Comparison of ENCODE assay signal across 8 mouse cellular contexts in the genomic region with DNA sequence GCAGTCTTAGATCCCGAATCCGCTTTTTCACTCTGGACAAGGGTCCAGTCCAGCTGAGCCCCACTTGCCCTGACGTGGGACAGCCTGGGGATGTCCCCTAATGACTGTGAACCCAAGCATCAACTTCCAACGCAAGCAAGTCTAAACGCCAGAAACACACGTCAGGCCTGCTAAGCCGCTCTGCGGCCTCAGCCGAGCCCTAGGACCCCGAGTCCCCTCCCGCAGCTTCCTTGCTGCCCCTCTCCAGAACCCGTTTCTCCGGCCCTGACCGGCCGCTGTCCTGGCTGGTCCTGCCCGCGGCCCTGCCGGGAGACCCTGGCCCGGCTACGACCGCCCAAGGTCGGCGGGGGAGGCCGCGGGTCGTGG. TPM values are rescaled to one million over a fixed set of nuclear protein-coding genes. Genes with fewer than 3 reads are reported as not detected.
DNase-seq lines count a peak whose midpoint lies in the region; ATAC-seq and TF ChIP-seq lines count a peak whose summit lies in the region.

No protein-coding gene starts in this region.

- H3K27ac ChIP-seq in left cerebral cortex, adult 2 months = peak overlapping the region; percentile 95
- peak overlapping the region; percentile 86; the same call in 1 of the 2 replicates for H3K27ac ChIP-seq in bone marrow, adult 2 months (ENCODE audit: control insufficient read depth, insufficient read depth, low read depth, low read length, poor library complexity)
- peak overlapping the region; percentile 84 for H3K27ac ChIP-seq in liver, adult 2 months (replicated peaks; ENCODE audit: insufficient read depth, low read depth, low read length)
- H3K27ac ChIP-seq in neural tube, embryonic 15.5 days (replicated peaks) = peak overlapping the region; percentile 85

- peak overlapping the region; percentile 88 for H3K4me2 ChIP-seq in neural tube, embryonic 15.5 days

- H3K79me2 ChIP-seq in liver, adult 2 months (ENCODE audit: control insufficient read depth, insufficient read depth, low read length) = peaks cover 15% of the 10 kb centered on the region; the same call in 1 of the 2 replicates

- TF ChIP-seq POLR2A in bone marrow, adult 2 months (IDR thresholded peaks at IDR 0.05; ENCODE audit: borderline replicate concordance, control insufficient read depth, low read depth, low read length) = no peak
- no peak for TF ChIP-seq POLR2A in liver, adult 2 months (IDR thresholded peaks at IDR 0.05; ENCODE audit: extremely low read depth, insufficient read depth, low read length)

- no peaks in the 10 kb centered on the region for H3K36me3 ChIP-seq in liver, adult 2 months (ENCODE audit: control insufficient read depth, insufficient read depth, low read length)
- H3K36me3 ChIP-seq in neural tube, embryonic 15.5 days = no peaks in the 10 kb centered on the region

- no peaks in the 10 kb centered on the region for H3K4me1 ChIP-seq in bone marrow, adult 2 months (ENCODE audit: control insufficient read depth, insufficient read depth, low read length)
- H3K4me1 ChIP-seq in liver, adult 2 months (ENCODE audit: control insufficient read depth, insufficient read depth, low read length) = peaks cover 13% of the 10 kb centered on the region
- H3K4me1 ChIP-seq in neural tube, embryonic 15.5 days = peaks cover 7% of the 10 kb centered on the region

- intact Hi-C loops in left cerebral cortex, adult 2 months (cut with DNase I) = loop anchor here (2.0 kb wide), 1 partner anchor 48 kb away; a partner anchor contains a TSS

- peak overlapping the region; percentile 90 for H3K9ac ChIP-seq in liver, adult 2 months (ENCODE audit: low read depth, low read length)
- H3K9ac ChIP-seq in neural tube, embryonic 15.5 days (replicated peaks) = peak overlapping the region; percentile 95

- peak; percentile 28; the same call in 1 of the 2 replicates for ATAC-seq in granulocyte monocyte progenitor cell, adult 5-6 weeks (replicated peaks; ENCODE audit: poor library complexity, severe bottlenecking)
- peak; percentile 77 for ATAC-seq in neural tube, embryonic 15.5 days (ENCODE audit: low FRiP score)
- no peak for ATAC-seq in megakaryocyte-erythroid progenitor cell, adult 5-6 weeks (replicated peaks; ENCODE audit: low FRiP score, low TSS enrichment, poor library complexity, severe bottlenecking)

- 1% methylated on average over 26 of the region's 26 CpGs for WGBS in bone marrow, adult 2 months
- WGBS in liver, adult 2 months = 1% methylated on average over 26 of the region's 26 CpGs
- WGBS in neural tube, embryonic 15.5 days = under 1% methylated on average over 26 of the region's 26 CpGs

- H3K9me3 ChIP-seq in neural tube, embryonic 15.5 days (replicated peaks) = no peaks in the 10 kb centered on the region

- no peak for TF ChIP-seq CTCF in left cerebral cortex, adult 2 months (IDR thresholded peaks at IDR 0.05)
- no peak for TF ChIP-seq CTCF in bone marrow, adult 2 months (IDR thresholded peaks at IDR 0.05; ENCODE audit: control insufficient read depth, insufficient read depth, low read length)
- TF ChIP-seq CTCF in liver, adult 2 months (IDR thresholded peaks at IDR 0.05; ENCODE audit: low read depth, low read length) = no peak

- DNase-seq in left cerebral cortex, adult 2 months (ENCODE audit: extremely low spot score in 1 of 2, low spot score in 2 of 2) = peak in 1 of 2 experiments; percentile 30
- DNase-seq in left cerebral cortex, adult 11 months (ENCODE audit: low spot score) = no peak
- DNase-seq in liver, adult 2 months (ENCODE audit: extremely low read depth, low read depth, low spot score) = no peak
- no peak for DNase-seq in layer of hippocampus, postnatal 14 days (ENCODE audit: low spot score in 2 of 2)

- peak overlapping the region; percentile 97 for H3K4me3 ChIP-seq in left cerebral cortex, adult 2 months
- peak overlapping the region; percentile 75 for H3K4me3 ChIP-seq in bone marrow, adult 2 months (replicated peaks; ENCODE audit: control insufficient read depth, low read depth, low read length)
- H3K4me3 ChIP-seq in liver, adult 2 months (ENCODE audit: insufficient read depth, low read depth, low read length) = peak overlapping the region; percentile 79
- H3K4me3 ChIP-seq in neural tube, embryonic 15.5 days (replicated peaks) = peak overlapping the region; percentile 91

- no peaks in the 10 kb centered on the region for H3K27me3 ChIP-seq in liver, adult 2 months (ENCODE audit: control insufficient read depth, insufficient read depth, low read length)
- no peaks in the 10 kb centered on the region for H3K27me3 ChIP-seq in neural tube, embryonic 15.5 days (replicated peaks)

RNA-seq across cellular contexts. Expression of a gene that starts 21.6 kb away (rescaled TPM):
- 10 to 100 TPM; 67.7 to 71.0 TPM for total RNA-seq in left cerebral cortex, adult 2 months (2021)
- 4.8 and 6.3 TPM in 2 replicates for polyA plus RNA-seq in bone marrow, adult 2 months (2011; ENCODE audit: insufficient read depth, insufficient read length, low replicate concordance, missing spikeins)
- total RNA-seq in granulocyte monocyte progenitor cell, adult 5-6 weeks (2014; fragmentation: Nextera tagmentation) = 4.7 and 6.4 TPM in 2 replicates
- total RNA-seq in granulocyte monocyte progenitor cell, adult 5-6 weeks (2017) = 6.5 TPM in 2 replicates
- total RNA-seq in liver, adult 2 months (2014; rRNA removed) = 9.5 and 12.3 TPM in 2 replicates
- 15.2 and 16.8 TPM in 2 replicates for polyA plus RNA-seq in liver, adult 2 months (2012; rRNA removed)
- 33.0 and 34.1 TPM in 2 replicates for polyA plus RNA-seq in neural tube, embryonic 15.5 days (2015; fragmentation: Nextera tagmentation; extraction: Ambion mirVana)
- 10 to 100 TPM; 54.2 to 67.8 TPM for total RNA-seq in layer of hippocampus, postnatal 14 days (2021)
- total RNA-seq in megakaryocyte-erythroid progenitor cell, adult 5-6 weeks (2014; fragmentation: Nextera tagmentation) = 6.8 and 12.1 TPM in 2 replicates
- 5.9 and 7.8 TPM in 2 replicates for total RNA-seq in megakaryocyte-erythroid progenitor cell, adult 5-6 weeks (2017)

RNA-seq across cellular contexts. Expression of a gene that starts 25.1 kb away (rescaled TPM):
- 10 to 100 TPM; 54.9 to 67.2 TPM for total RNA-seq in left cerebral cortex, adult 2 months (2021)
- 28.2 and 49.7 TPM in 2 replicates for polyA plus RNA-seq in bone marrow, adult 2 months (2011; ENCODE audit: insufficient read depth, insufficient read length, low replicate concordance, missing spikeins)
- total RNA-seq in granulocyte monocyte progenitor cell, adult 5-6 weeks (2014; fragmentation: Nextera tagmentation) = 65.7 and 68.3 TPM in 2 replicates
- total RNA-seq in granulocyte monocyte progenitor cell, adult 5-6 weeks (2017) = 58.6 and 67.0 TPM in 2 replicates
- 90.7 and 107 TPM in 2 replicates for total RNA-seq in liver, adult 2 months (2014; rRNA removed)
- polyA plus RNA-seq in liver, adult 2 months (2012; rRNA removed) = 269 and 290 TPM in 2 replicates
- polyA plus RNA-seq in neural tube, embryonic 15.5 days (2015; fragmentation: Nextera tagmentation; extraction: Ambion mirVana) = 197 and 206 TPM in 2 replicates
- total RNA-seq in layer of hippocampus, postnatal 14 days (2021) = 10 to 100 TPM; 73.1 to 76.8 TPM
- 128 and 195 TPM in 2 replicates for total RNA-seq in megakaryocyte-erythroid progenitor cell, adult 5-6 weeks (2014; fragmentation: Nextera tagmentation)
- 72.1 and 95.9 TPM in 2 replicates for total RNA-seq in megakaryocyte-erythroid progenitor cell, adult 5-6 weeks (2017)

RNA-seq across cellular contexts. Expression of a gene that starts 47.7 kb away (rescaled TPM):
- 10 to 100 TPM; 68.0 to 68.4 TPM for total RNA-seq in left cerebral cortex, adult 2 months (2021)
- polyA plus RNA-seq in bone marrow, adult 2 months (2011; ENCODE audit: insufficient read depth, insufficient read length, low replicate concordance, missing spikeins) = 48.8 and 72.4 TPM in 2 replicates
- total RNA-seq in granulocyte monocyte progenitor cell, adult 5-6 weeks (2014; fragmentation: Nextera tagmentation) = 56.5 and 61.6 TPM in 2 replicates
- total RNA-seq in granulocyte monocyte progenitor cell, adult 5-6 weeks (2017) = 73.3 and 89.1 TPM in 2 replicates
- total RNA-seq in liver, adult 2 months (2014; rRNA removed) = 17.0 and 17.5 TPM in 2 replicates
- 25.6 and 27.1 TPM in 2 replicates for polyA plus RNA-seq in liver, adult 2 months (2012; rRNA removed)
- polyA plus RNA-seq in neural tube, embryonic 15.5 days (2015; fragmentation: Nextera tagmentation; extraction: Ambion mirVana) = 131 and 142 TPM in 2 replicates
- total RNA-seq in layer of hippocampus, postnatal 14 days (2021) = 10 to 100 TPM; 83.4 to 86.0 TPM
- 47.1 and 48.7 TPM in 2 replicates for total RNA-seq in megakaryocyte-erythroid progenitor cell, adult 5-6 weeks (2014; fragmentation: Nextera tagmentation)
- total RNA-seq in megakaryocyte-erythroid progenitor cell, adult 5-6 weeks (2017) = 58.7 and 68.5 TPM in 2 replicates
